ENCODE assay signal across 18 mouse cellular contexts in genomic region chr7:27569580-27570224, GRCm38 (mm10). TPM values are rescaled to one million over a fixed set of nuclear protein-coding genes. Genes with fewer than 3 reads are reported as not detected.
DNase-seq lines count a peak whose midpoint lies in the region; ATAC-seq lines count a peak whose summit lies in the region.
"Had no signal": no experiment of that assay in that cellular context is flagged by ENCODE, and none has a peak within 500 bp of the region (broad histone marks: within the 10 kb centered on the region; RNA-seq: fewer than 3 reads in every experiment).

No protein-coding gene starts in this region.

- no peak overlapping the region for H3K27ac ChIP-seq in embryonic facial prominence, embryonic 14.5 days (replicated peaks; ENCODE audit: low read depth, low read length)
- H3K27ac ChIP-seq in embryonic facial prominence, embryonic 10.5 days (replicated peaks): no peak overlapping the region
- H3K27ac ChIP-seq: left cerebral cortex, adult 2 months; lung, embryonic 15.5 days; neural tube, embryonic 12.5 days had no signal

- WGBS in embryonic facial prominence, embryonic 14.5 days: 83% methylated on average over 5 of the region's 5 CpGs
- 89% methylated on average over 5 of the region's 5 CpGs for WGBS in embryonic facial prominence, embryonic 10.5 days

- no peak overlapping the region for H3K9ac ChIP-seq in embryonic facial prominence, embryonic 14.5 days (ENCODE audit: low read depth, low read length)
- H3K9ac ChIP-seq: lung, embryonic 15.5 days; neural tube, embryonic 12.5 days had no signal

- no peaks in the 10 kb centered on the region for H3K27me3 ChIP-seq in embryonic facial prominence, embryonic 14.5 days (replicated peaks; ENCODE audit: control insufficient read depth, insufficient read depth, low read length)
- H3K27me3 ChIP-seq in embryonic facial prominence, embryonic 10.5 days (replicated peaks; ENCODE audit: low read depth, poor library complexity, severe bottlenecking): no peaks in the 10 kb centered on the region
- H3K27me3 ChIP-seq: lung, embryonic 15.5 days; neural tube, embryonic 12.5 days had no signal

- peak; percentile 73 for DNase-seq in embryonic facial prominence, embryonic 14.5 days (ENCODE audit: low spot score)
- DNase-seq in embryonic facial prominence, embryonic 10.5 days (ENCODE audit: low spot score): no peak
- peak; percentile 78 for DNase-seq in urinary bladder, postnatal 14 days (ENCODE audit: low spot score)
- no peak for DNase-seq in urinary bladder, postnatal 10 days (ENCODE audit: low spot score)
- peak; percentile 93 for DNase-seq in fat pad, adult 2 months (ENCODE audit: extremely low read depth, low read depth, low spot score)
- peak; percentile 52 to 67 for DNase-seq in urinary bladder, postnatal 36 days (ENCODE audit: low spot score in 2 of 2)
- no peak for DNase-seq in layer of hippocampus, adult 9-11 months
- no peak for DNase-seq in adrenal gland, adult 8-10 months
- DNase-seq: adrenal gland, postnatal 10 days; kidney, postnatal 4 days; right cerebral cortex, postnatal 4 days; thymus, postnatal 4 days had no signal

- H3K9me3 ChIP-seq in embryonic facial prominence, embryonic 14.5 days (ENCODE audit: control insufficient read depth, low read length): no peaks in the 10 kb centered on the region
- H3K9me3 ChIP-seq in embryonic facial prominence, embryonic 10.5 days: no peaks in the 10 kb centered on the region
- H3K9me3 ChIP-seq: lung, embryonic 15.5 days; neural tube, embryonic 12.5 days had no signal

- H3K4me2 ChIP-seq in embryonic facial prominence, embryonic 14.5 days (ENCODE audit: low read depth, low read length): no peak overlapping the region
- H3K4me2 ChIP-seq: liver, embryonic 11.5 days; lung, embryonic 15.5 days; neural tube, embryonic 12.5 days had no signal

- H3K36me3 ChIP-seq in embryonic facial prominence, embryonic 14.5 days (ENCODE audit: control insufficient read depth, insufficient read depth, low read length): peaks cover 79% of the 10 kb centered on the region
- H3K36me3 ChIP-seq in embryonic facial prominence, embryonic 10.5 days (replicated peaks): peaks cover 90% of the 10 kb centered on the region

- H3K4me1 ChIP-seq in embryonic facial prominence, embryonic 14.5 days (ENCODE audit: control insufficient read depth, insufficient read depth, low read length): no peaks in the 10 kb centered on the region
- no peaks in the 10 kb centered on the region for H3K4me1 ChIP-seq in embryonic facial prominence, embryonic 10.5 days
- H3K4me1 ChIP-seq: lung, embryonic 15.5 days; neural tube, embryonic 12.5 days had no signal

- no peak overlapping the region for H3K4me3 ChIP-seq in embryonic facial prominence, embryonic 14.5 days (ENCODE audit: low read depth, low read length)
- no peak overlapping the region for H3K4me3 ChIP-seq in embryonic facial prominence, embryonic 10.5 days
- H3K4me3 ChIP-seq: erythroblast, embryonic 14.5 days; left cerebral cortex, adult 2 months; lung, embryonic 15.5 days; neural tube, embryonic 12.5 days had no signal

- peak; percentile 64 for ATAC-seq in embryonic facial prominence, embryonic 14.5 days (ENCODE audit: low read depth)
- ATAC-seq: intestine, postnatal 0 days had no signal

RNA-seq across cellular contexts. Expression of gene 2310022A10Rik, which starts 16.7 kb away (rescaled TPM):
- 28.7 and 32.7 TPM in 2 replicates for polyA plus RNA-seq in embryonic facial prominence, embryonic 14.5 days (2014; fragmentation: Nextera tagmentation; extraction: Ambion mirVana)
- polyA plus RNA-seq in embryonic facial prominence, embryonic 10.5 days (2016; fragmentation: Nextera tagmentation; extraction: Ambion mirVana): 40.8 and 41.1 TPM in 2 replicates
- total RNA-seq in adrenal gland, adult 8-10 months (2022): 10 to 100 TPM; 21.6 to 23.8 (median 22.0) TPM

RNA-seq across cellular contexts. Expression of gene Pld3, which starts 16.7 kb away (rescaled TPM):
- polyA plus RNA-seq in embryonic facial prominence, embryonic 14.5 days (2014; fragmentation: Nextera tagmentation; extraction: Ambion mirVana): 111 TPM in 2 replicates
- 40.5 and 41.4 TPM in 2 replicates for polyA plus RNA-seq in embryonic facial prominence, embryonic 10.5 days (2016; fragmentation: Nextera tagmentation; extraction: Ambion mirVana)
- 100 to 1,000 TPM; 135 to 205 (median 166) TPM for total RNA-seq in adrenal gland, adult 8-10 months (2022)

RNA-seq across cellular contexts. Expression of gene Akt2, which starts 21.6 kb away (rescaled TPM):
- polyA plus RNA-seq in embryonic facial prominence, embryonic 14.5 days (2014; fragmentation: Nextera tagmentation; extraction: Ambion mirVana): 114 and 123 TPM in 2 replicates
- polyA plus RNA-seq in embryonic facial prominence, embryonic 10.5 days (2016; fragmentation: Nextera tagmentation; extraction: Ambion mirVana): 95.3 and 101 TPM in 2 replicates
- 100 to 1,000 TPM; 162 to 282 (median 233) TPM for total RNA-seq in adrenal gland, adult 8-10 months (2022)

RNA-seq across cellular contexts. Expression of gene Hipk4, which starts 46.6 kb away (rescaled TPM):
- polyA plus RNA-seq in embryonic facial prominence, embryonic 14.5 days (2014; fragmentation: Nextera tagmentation; extraction: Ambion mirVana): 0.54 and 0.93 TPM in 2 replicates
- polyA plus RNA-seq in embryonic facial prominence, embryonic 10.5 days (2016; fragmentation: Nextera tagmentation; extraction: Ambion mirVana): 0.45 and 0.60 TPM in 2 replicates
- 1 to 10 TPM in 1 of 4 experiments, under 1 TPM in 3; 0.23 to 1.1 (median 0.61) TPM for total RNA-seq in adrenal gland, adult 8-10 months (2022)

Comparison
In these comparisons a context has a peak if more than half of its experiments do, and no peak if none do; other contexts are left out.
1. DNase-seq: peak in embryonic facial prominence, embryonic 14.5 days (single experiment), urinary bladder, postnatal 14 days (single experiment), fat pad, adult 2 months (single experiment) and urinary bladder, postnatal 36 days (2 of 2); none in embryonic facial prominence, embryonic 10.5 days (single experiment), urinary bladder, postnatal 10 days (single experiment), layer of hippocampus, adult 9-11 months (single experiment) and adrenal gland, adult 8-10 months (single experiment).